Mouse (Mus musculus): ENCODE results near the gene Tex52. TPM values are rescaled to one million over a fixed set of nuclear protein-coding genes. Genes with fewer than 3 reads are reported as not detected.

Tex52 gene
- polyA plus RNA-seq (2016; fragmentation: Nextera tagmentation; extraction: Ambion mirVana), result 0.55 and 0.71 TPM in 2 replicates

DNA sequence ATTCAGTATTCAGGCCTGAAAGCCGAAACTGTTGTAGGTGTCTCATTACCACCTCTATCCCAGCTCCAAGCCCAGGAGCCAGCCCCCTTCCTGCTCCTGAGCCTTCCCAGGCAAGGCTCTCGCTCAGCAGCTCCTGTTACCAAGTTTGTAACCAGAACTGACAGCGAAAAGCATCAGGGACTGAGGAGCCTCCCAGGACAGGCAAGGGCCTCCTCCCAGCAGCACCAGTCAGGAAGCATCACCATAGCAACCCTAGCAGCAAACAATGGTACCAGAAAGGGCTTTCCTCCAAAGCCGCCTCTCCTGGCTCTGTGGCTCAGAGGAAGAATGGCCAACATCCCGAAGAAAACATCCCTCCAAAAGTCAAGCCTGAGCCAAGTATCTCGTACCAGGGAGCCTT, at the start of gene Tex52, which contains the start of gene Gm44596:
Tex52 (plus strand) TSS at position 265 of the 400 bp plus-strand sequence.
Gm44596 (plus strand) TSS at position 312 of the 400 bp plus-strand sequence.
- no peak within 1 kb of the TSS for H3K4me3 ChIP-seq

GRCm38 (mm10) chr6:128334397-128335124, 40.7 kb upstream of the Tex52 start:
- Histone ChIP-seq H3K27ac (replicated peaks) (no peak overlapping the region), H3K9ac (replicated peaks) (no peak overlapping the region), H3K27me3 (no peaks in the 10 kb centered on the region), H3K36me3 (peaks cover 56% of the 10 kb centered on the region), H3K9me3 (peaks cover 13% of the 10 kb centered on the region), H3K4me2 (replicated peaks) (no peak overlapping the region), H3K4me1 (peaks cover 8% of the 10 kb centered on the region; the same call in 1 of the 2 replicates), H3K4me3 (no peak overlapping the region)
- 18% methylated on average over 12 of the region's 12 CpGs for WGBS
- ATAC-seq (ENCODE audit: low FRiP score, low read depth), result peak; percentile 80

More for the DNA sequence above, at the start of gene Tex52, which contains the start of gene Gm44596:
- peaks cover 56% of the 10 kb centered on the region for H3K36me3 ChIP-seq
- peak within 1 kb of the TSS; percentile 25 for H3K9ac ChIP-seq (replicated peaks)
- 7% methylated on average over 6 of the region's 6 CpGs for WGBS
- H3K4me1 ChIP-seq, result peaks cover 14% of the 10 kb centered on the region
- ATAC-seq (ENCODE audit: low FRiP score, low read depth), result peak; percentile 88
- H3K27ac ChIP-seq (replicated peaks), result peak within 1 kb of the TSS; percentile 50
- no peak within 1 kb of the TSS for H3K4me2 ChIP-seq (replicated peaks)
- no peaks in the 10 kb centered on the region for H3K9me3 ChIP-seq
- H3K27me3 ChIP-seq, result no peaks in the 10 kb centered on the region

DNA sequence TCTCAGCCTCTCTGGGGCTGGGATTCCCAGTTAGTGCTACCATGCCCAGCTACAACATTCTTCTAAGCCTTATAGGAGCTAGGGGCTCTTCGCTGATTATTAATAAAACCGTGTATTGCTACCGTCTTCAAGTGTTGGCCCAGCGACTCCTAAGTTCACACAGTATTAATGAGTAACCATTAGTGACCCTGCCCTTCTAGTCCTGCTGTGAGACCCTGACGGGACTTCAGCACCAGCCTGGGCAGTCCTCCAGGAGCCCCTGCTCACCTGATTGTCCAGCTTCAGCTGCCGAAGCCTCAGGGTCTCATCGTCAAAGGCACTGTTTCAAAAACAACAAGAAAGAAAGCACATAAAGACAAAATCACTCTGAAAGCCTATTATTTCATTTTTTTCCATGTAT, 37.8 kb upstream of the Tex52 start:
- Histone ChIP-seq H3K4me2 (replicated peaks) (no peak overlapping the region), H3K27me3 (no peaks in the 10 kb centered on the region), H3K4me1 (peaks cover 8% of the 10 kb centered on the region; the same call in 1 of the 2 replicates), H3K27ac (replicated peaks) (no peak overlapping the region), H3K9ac (replicated peaks) (no peak overlapping the region), H3K36me3 (peaks cover 35% of the 10 kb centered on the region), H3K9me3 (no peaks in the 10 kb centered on the region), H3K4me3 (no peak overlapping the region)
- ATAC-seq (ENCODE audit: low FRiP score, low read depth), result no peak
- WGBS, result 80% methylated on average over 7 of the region's 7 CpGs

DNA sequence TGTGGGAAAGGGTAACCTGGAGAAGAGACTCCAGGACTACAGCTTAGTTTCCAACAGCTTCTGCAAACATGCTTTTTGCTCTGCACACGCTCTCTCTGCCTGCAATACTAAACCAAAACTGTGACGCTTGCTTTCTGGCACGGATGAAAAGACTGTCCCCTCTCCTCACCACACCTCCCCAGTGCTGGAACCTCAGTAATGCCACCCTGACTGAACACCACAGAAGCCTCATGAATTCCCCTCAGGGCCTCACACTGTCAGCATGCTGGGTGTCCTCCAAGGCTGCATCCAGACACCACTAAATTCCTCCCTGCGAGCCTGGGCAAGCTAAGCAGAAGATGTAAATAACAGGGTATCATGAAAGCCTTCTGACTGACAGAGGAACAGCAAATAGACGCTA, 36.4 kb upstream of the Tex52 start:
- WGBS, result 55% methylated on average over 5 of the region's 5 CpGs
- peaks cover 26% of the 10 kb centered on the region for H3K36me3 ChIP-seq
- H3K4me3 ChIP-seq, result no peak overlapping the region
- peaks cover 8% of the 10 kb centered on the region; the same call in 1 of the 2 replicates for H3K4me1 ChIP-seq
- no peak for ATAC-seq (ENCODE audit: low FRiP score, low read depth)
- no peaks in the 10 kb centered on the region for H3K27me3 ChIP-seq
- H3K9ac ChIP-seq (replicated peaks), result no peak overlapping the region
- 0 out of 2 replicates have a peak overlapping the region, but pooled peaks have one; percentile 4 for H3K27ac ChIP-seq (replicated peaks)
- no peaks in the 10 kb centered on the region for H3K9me3 ChIP-seq
- no peak overlapping the region for H3K4me2 ChIP-seq (replicated peaks)

DNA sequence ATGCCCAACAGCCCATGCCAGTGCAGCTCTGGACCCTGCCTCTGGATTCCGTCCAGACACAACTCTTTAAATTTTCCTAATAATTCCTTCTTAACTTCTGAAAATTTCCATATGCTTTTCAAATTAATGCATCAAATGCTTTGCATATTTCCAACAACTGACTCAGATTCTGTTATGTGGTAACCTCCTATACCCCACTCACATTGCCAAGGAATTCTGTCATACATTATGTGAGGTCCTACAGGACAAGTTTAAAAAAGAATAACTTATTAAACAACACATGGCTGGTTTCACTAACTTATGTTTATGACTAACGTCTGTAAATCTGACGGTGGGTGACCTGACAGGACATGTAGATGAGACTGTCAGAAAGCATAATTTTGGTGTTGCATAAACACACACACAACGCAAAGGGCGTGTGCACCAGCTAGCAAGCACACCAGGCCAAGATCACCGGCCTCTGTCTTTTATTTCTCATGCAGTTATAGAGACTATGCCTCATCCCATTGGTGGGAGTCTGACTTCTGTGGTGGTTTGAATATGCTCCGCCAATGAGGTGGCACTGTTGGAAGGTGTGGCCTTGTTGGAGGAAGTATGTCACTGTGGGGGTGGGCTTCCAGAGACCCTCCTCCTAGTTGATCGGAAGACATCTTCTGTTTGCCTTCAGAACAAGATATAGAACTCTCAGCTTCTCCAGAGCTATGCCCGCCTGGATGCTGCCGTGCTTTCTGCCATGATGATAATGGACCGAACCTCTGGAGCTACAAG, 33.1 kb upstream of the Tex52 start:
- Histone ChIP-seq H3K4me2 (replicated peaks) (no peak overlapping the region), H3K27ac (replicated peaks) (no peak overlapping the region), H3K27me3 (no peaks in the 10 kb centered on the region), H3K9me3 (no peaks in the 10 kb centered on the region), H3K9ac (replicated peaks) (no peak overlapping the region), H3K4me3 (no peak overlapping the region), H3K4me1 (no peaks in the 10 kb centered on the region), H3K36me3 (peaks cover 13% of the 10 kb centered on the region)
- 95% methylated on average over 11 of the region's 11 CpGs for WGBS
- ATAC-seq (ENCODE audit: low FRiP score, low read depth), result no peak

GRCm38 (mm10) chr6:128345623-128346022, 29.6 kb upstream of the Tex52 start:
- Histone ChIP-seq H3K4me2 (replicated peaks) (no peak overlapping the region), H3K36me3 (peaks cover 17% of the 10 kb centered on the region), H3K27me3 (no peaks in the 10 kb centered on the region), H3K27ac (replicated peaks) (no peak overlapping the region), H3K4me3 (no peak overlapping the region), H3K9me3 (no peaks in the 10 kb centered on the region), H3K4me1 (no peaks in the 10 kb centered on the region), H3K9ac (replicated peaks) (no peak overlapping the region)
- 95% methylated on average over 10 of the region's 10 CpGs for WGBS
- no peak for ATAC-seq (ENCODE audit: low FRiP score, low read depth)

GRCm38 (mm10) chr6:128346782-128347181, 28.5 kb upstream of the Tex52 start:
- no peaks in the 10 kb centered on the region for H3K9me3 ChIP-seq
- H3K27me3 ChIP-seq, result no peaks in the 10 kb centered on the region
- no peak overlapping the region for H3K4me2 ChIP-seq (replicated peaks)
- H3K4me1 ChIP-seq, result no peaks in the 10 kb centered on the region
- no peak overlapping the region for H3K4me3 ChIP-seq
- no peak for ATAC-seq (ENCODE audit: low FRiP score, low read depth)
- no peak overlapping the region for H3K9ac ChIP-seq (replicated peaks)
- H3K36me3 ChIP-seq, result peaks cover 22% of the 10 kb centered on the region
- no peak overlapping the region for H3K27ac ChIP-seq (replicated peaks)
- WGBS, result 90% methylated on average over 6 of the region's 6 CpGs

DNA sequence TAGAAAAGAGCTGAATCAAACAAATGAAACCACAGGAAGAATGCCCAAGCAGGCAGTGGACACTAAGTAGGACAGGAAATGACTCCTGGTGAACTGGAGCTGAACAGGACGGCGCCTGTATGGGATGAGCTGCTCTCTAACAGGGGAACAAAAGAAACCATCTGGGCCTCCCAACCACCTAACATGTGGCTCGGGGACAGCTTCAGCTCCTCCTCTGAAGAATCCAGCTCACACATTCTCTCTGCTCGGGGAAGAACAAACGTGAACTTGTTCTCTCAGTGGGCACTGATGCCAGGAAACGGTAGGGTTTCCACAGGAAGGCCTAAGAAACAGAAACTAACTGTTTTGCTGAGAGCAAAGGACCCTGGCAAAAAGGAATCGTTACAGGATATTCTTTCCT, 25.5 kb upstream of the Tex52 start:
- Histone ChIP-seq H3K4me3 (no peak overlapping the region), H3K4me2 (replicated peaks) (no peak overlapping the region), H3K27ac (replicated peaks) (no peak overlapping the region), H3K9ac (replicated peaks) (no peak overlapping the region), H3K36me3 (peaks cover 13% of the 10 kb centered on the region), H3K9me3 (no peaks in the 10 kb centered on the region), H3K4me1 (peaks cover 10% of the 10 kb centered on the region), H3K27me3 (no peaks in the 10 kb centered on the region)
- no peak for ATAC-seq (ENCODE audit: low FRiP score, low read depth)
- WGBS, result 45% methylated on average over 7 of the region's 7 CpGs

GRCm38 (mm10) chr6:128354140-128354539, 21.1 kb upstream of the Tex52 start:
- Histone ChIP-seq H3K36me3 (peaks cover 36% of the 10 kb centered on the region), H3K9ac (replicated peaks) (no peak overlapping the region), H3K4me1 (peaks cover 17% of the 10 kb centered on the region), H3K27ac (replicated peaks) (no peak overlapping the region), H3K27me3 (no peaks in the 10 kb centered on the region), H3K4me3 (no peak overlapping the region), H3K4me2 (replicated peaks) (peak overlapping the region; percentile 69; the same call in 1 of the 2 replicates), H3K9me3 (no peaks in the 10 kb centered on the region)
- ATAC-seq (ENCODE audit: low FRiP score, low read depth), result no peak
- WGBS, result 43% methylated on average over 3 of the region's 3 CpGs

DNA sequence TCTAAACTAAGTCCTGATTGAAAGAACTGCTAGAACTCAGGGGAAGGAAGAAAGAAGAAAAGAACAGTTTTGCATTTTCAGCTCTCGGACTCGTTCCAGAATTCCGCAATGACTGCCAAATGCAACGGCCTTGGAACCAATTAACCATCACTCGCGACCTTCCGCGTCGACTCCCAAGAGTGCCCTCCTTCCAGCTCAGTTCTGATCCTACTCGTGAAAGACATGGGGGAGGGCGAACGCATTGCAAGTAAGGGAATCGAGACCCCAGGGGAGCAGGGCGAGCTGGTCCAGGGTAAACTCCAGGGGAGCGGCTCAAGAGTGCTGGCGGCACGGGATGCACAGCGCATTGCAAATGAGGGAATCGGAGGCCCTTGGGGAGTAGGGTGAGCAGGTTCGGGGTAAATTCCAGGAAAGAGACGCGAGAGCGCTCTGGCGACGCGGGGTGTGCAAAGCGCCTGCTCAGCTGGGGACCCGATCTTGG, 20.0 kb upstream of the Tex52 start:
- H3K4me3 ChIP-seq, result peak overlapping the region; percentile 81
- peak; percentile 73 for ATAC-seq (ENCODE audit: low FRiP score, low read depth)
- H3K4me2 ChIP-seq (replicated peaks), result peak overlapping the region; percentile 69
- H3K9me3 ChIP-seq, result no peaks in the 10 kb centered on the region
- H3K27ac ChIP-seq (replicated peaks), result peak overlapping the region; percentile 86
- H3K9ac ChIP-seq (replicated peaks), result peak overlapping the region; percentile 78
- under 1% methylated on average over 28 of the region's 28 CpGs for WGBS
- peaks cover 23% of the 10 kb centered on the region for H3K4me1 ChIP-seq
- H3K27me3 ChIP-seq, result no peaks in the 10 kb centered on the region
- peaks cover 32% of the 10 kb centered on the region for H3K36me3 ChIP-seq

- H3K27ac ChIP-seq (replicated peaks), result peak within 1 kb of the TSS; percentile 86
- peak within 1 kb of the TSS; percentile 81 for H3K4me3 ChIP-seq
- peaks cover 29% of the 10 kb centered on the region for H3K4me1 ChIP-seq
- no peaks in the 10 kb centered on the region for H3K27me3 ChIP-seq
- ATAC-seq (ENCODE audit: low FRiP score, low read depth), result peak; percentile 99
- H3K4me2 ChIP-seq (replicated peaks), result peak within 1 kb of the TSS; percentile 69
- H3K9me3 ChIP-seq, result no peaks in the 10 kb centered on the region
- peaks cover 26% of the 10 kb centered on the region for H3K36me3 ChIP-seq
- peak within 1 kb of the TSS; percentile 78 for H3K9ac ChIP-seq (replicated peaks)
- under 1% methylated on average over 25 of the region's 42 CpGs for WGBS
These were observed 19.4 kb upstream of the Tex52 start, which contains the start of gene Tulp3 for GRCm38 (mm10) chr6:128355726-128356416. Gene Tulp3 (minus strand): TSS chr6:128355851.

Measured in midbrain, embryonic 12.5 days (tissue).